Mouse (Mus musculus): ENCODE measurements around the gene Fam160a2.

- TF ChIP-seq POLR2A (IDR thresholded peaks at IDR 0.05; ENCODE audit: insufficient read length, low read depth) (no peak), MYOG (IDR thresholded peaks at IDR 0.05; ENCODE audit: control insufficient read depth in 1 of 3, insufficient read depth in 1 of 3, insufficient read length in 2 of 3, low read depth in 2 of 3) (no peak), USF1 (IDR thresholded peaks at IDR 0.05; ENCODE audit: low read depth) (no peak), CEBPB (IDR thresholded peaks at IDR 0.05; ENCODE audit: insufficient read depth, poor library complexity, severe bottlenecking) (no peak), POLR2AphosphoS2 (IDR thresholded peaks at IDR 0.05; ENCODE audit: insufficient read length, low read depth) (no peak), SRF (IDR thresholded peaks at IDR 0.05; ENCODE audit: control insufficient read depth, insufficient read length, low read depth) (no peak), MAX (IDR thresholded peaks at IDR 0.05; ENCODE audit: low read depth) (no peak), E2F4 (IDR thresholded peaks at IDR 0.05; ENCODE audit: insufficient read depth) (no peak), REST (IDR thresholded peaks at IDR 0.05; ENCODE audit: insufficient read depth, insufficient read length) (no peak)
Observed at GRCm38 (mm10) chr7:105404268-105404667, 4.4 kb upstream of the Fam160a2 start, which contains the start of gene Cnga4.

All from myocyte (in vitro differentiated cells).